Mouse (Mus musculus) thymus, postnatal 36 days (tissue): ENCODE data around the gene Ankrd63.
A peak's percentile ranks its signal among the peaks of the same experiment; 100 is the strongest.

Experiments
- DNase-seq, 2 experiments: peaks; one replicate each; pipeline ENCODE4 v3.0.0; 2022; ENCODE audit warnings: mixed read lengths in 2 of 2

Gene Ankrd63

DNA sequence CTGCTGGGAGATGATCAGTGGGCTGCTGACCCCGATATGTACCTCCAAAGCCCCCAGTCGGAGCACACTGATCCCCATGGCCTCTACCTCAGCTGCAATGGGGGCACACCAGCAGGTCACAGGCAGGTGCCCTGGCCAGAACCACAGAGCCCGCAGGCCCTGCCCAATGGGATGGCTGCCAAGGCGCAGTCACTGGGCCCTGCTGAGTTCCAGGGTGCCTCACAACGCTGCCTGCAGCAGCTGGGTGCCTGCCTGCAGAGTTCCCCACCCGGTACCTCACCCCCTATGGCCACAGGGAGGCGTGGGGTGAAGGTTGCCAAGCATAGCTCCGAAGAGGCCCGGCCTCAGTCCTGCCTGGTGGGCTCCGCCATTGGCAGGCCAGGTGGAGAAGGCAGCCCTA, 13.9 kb downstream of the Ankrd63 start:
- no peak for DNase-seq

DNA sequence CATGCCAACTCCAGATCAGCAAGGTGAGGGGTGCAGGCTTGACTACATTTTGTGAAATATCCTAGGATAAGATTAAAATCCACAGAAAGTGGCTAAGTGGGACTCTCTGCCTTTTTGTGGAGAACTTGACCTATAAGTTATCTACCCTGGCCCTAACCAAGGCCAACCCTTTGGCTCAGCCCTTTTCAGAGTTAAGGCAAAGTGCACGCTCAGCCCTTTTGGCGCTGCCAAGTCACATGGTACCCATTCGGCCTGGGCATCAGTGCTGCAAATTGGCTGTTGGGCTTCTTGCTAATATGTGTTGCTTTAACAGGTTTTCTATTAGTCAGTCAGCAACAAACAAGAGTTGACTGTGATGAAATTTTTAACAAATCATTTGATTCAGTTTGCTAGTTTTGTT, 16.0 kb downstream of the Ankrd63 start:
- no peak for DNase-seq

GRCm38 (mm10) chr2:118686693-118687092, 17.1 kb downstream of the Ankrd63 start:
- no peak for DNase-seq

GRCm38 (mm10) chr2:118685088-118685487, 18.7 kb downstream of the Ankrd63 start:
- DNase-seq, result no peak

GRCm38 (mm10) chr2:118682544-118683260, 21.1 kb downstream of the Ankrd63 start:
- no peak for DNase-seq

DNA sequence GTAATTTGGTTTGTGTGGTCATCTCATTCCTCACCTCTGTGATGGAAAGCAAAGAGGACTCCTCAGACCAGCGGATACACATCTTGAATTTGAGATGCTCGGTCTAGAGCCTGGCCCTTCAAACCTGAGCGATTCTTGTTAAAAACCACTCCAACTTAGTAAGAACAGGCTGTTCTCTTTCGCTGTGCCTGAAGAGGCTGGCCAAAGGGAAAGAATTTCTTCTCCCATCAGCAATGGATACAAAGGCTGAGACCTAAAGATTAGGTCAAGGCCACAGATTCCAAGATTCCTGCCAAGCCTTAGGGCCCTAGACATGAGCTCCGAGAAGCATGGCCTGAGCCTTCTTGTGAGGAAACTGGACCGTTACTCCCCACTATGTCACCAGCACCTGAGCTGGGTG, 22.8 kb downstream of the Ankrd63 start:
- DNase-seq, result no peak

GRCm38 (mm10) chr2:118679577-118679976, 24.2 kb downstream of the Ankrd63 start:
- no peak for DNase-seq

DNA sequence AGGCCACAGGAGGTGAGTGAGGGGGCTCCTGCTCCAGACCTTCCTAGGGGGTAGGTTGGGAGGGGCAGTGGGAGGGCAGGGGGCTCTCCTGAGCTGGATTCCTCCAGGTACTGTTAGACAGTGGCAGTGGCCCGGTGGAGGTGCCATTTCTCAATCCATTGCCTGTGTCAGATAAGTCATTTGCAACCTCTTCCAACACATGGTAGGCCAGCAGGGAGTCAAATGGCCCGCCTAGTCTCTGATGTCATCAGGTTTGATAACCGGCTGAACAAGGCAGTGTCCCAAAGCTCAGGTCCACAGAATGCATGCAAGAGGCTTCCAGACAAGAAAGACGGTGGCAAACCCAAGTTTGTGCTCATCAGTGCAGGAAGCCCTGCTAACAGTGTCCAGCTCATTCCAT, 25.9 kb downstream of the Ankrd63 start:
- DNase-seq, result no peak

- no peak for DNase-seq
These were observed 26.7 kb downstream of the Ankrd63 start for GRCm38 (mm10) chr2:118676839-118677741.

DNA sequence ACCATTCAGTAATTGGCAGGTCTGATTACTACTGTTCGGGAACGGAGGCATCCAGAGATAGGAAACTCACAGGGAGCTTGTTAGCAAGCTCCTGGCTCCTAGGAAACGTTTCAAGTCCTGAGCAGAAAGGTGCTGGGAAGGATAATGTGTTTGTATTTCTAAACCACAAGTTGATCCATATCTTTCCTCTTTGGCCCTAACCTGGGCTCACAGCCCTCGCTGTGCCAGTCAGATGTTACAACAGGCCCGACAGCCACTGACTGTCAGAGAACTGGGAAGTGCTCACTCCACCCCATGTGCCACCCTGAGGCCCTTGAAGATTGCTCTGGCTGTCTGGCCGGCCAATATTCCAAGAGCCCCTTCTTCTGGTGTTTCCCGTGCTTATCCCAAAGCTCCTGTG, 29.3 kb downstream of the Ankrd63 start:
- DNase-seq, result no peak

GRCm38 (mm10) chr2:118673686-118674465, 29.9 kb downstream of the Ankrd63 start:
- DNase-seq, result no peak

DNA sequence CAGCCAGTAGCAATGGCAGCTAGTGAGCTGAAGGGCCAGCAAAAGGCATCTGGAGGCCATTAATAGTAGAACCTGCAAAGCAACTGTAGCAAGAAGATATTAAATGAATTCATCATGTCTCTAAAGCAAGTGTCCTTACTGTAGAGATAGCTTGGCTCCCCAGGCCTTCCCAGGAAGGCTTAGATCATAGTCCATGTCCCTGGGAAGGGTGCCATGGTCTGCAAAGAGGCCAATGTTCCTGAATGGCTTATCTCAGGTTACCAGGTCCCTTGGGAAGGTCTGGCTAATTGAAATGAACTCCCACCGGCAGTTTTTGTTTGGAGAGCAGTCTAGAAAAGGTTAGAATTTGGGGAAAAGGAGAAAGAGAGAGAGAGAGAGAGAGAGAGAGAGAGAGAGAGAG, 32.0 kb downstream of the Ankrd63 start:
- no peak for DNase-seq

GRCm38 (mm10) chr2:118669785-118670184, 34.0 kb downstream of the Ankrd63 start:
- no peak for DNase-seq

- DNase-seq, result peak in 1 of 2 experiments; percentile 16
These were observed 34.5 kb downstream of the Ankrd63 start for GRCm38 (mm10) chr2:118669245-118669644.

DNA sequence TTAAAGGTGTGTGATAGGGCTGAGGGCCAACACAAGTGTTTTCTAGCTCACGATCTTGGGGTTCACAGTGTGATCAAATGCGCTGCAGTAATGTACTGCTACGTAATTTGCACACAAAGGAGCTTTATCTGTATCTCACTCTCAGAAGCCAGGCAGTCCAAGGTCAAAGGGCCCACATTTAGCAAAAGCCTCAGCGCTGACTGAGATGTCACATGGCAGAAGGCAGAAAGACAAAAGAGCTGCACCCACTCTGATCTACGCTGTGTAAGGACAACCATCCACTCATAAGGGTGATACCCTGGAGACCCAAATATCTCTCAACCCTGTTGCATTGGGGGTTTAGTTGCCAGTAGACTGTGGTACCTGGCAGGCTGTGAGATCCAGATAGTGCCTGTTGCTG, 36.6 kb downstream of the Ankrd63 start:
- no peak for DNase-seq

- no peak for DNase-seq
These were observed 38.1 kb downstream of the Ankrd63 start for GRCm38 (mm10) chr2:118665616-118666015.

DNA sequence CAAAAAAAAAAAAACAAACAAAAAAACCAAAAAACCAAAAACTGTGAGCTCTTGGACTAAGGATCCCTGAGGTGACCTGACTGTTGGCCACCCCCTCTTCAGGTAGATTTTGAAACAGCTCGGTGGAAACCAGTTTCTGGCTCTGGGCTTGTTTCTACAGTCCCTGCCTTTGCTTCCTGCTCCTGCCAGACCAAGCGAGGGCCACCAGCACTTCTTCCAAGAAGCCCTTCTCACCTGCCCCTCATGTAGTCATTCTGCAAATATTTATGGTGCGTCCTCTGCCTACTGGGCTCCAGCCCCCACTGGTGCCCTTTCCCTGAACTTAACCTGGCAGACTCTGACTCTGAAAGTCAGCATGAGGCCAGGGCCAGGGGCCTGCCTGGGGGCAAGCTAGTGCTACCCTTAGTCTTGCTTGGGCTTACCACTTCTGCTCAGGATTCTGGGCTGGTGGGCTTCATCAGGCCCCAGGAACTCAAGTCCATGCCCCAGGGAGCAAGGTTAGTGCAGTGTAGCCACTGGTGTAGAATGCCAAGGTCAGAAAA, 38.7 kb downstream of the Ankrd63 start:
- no peak for DNase-seq

DNA sequence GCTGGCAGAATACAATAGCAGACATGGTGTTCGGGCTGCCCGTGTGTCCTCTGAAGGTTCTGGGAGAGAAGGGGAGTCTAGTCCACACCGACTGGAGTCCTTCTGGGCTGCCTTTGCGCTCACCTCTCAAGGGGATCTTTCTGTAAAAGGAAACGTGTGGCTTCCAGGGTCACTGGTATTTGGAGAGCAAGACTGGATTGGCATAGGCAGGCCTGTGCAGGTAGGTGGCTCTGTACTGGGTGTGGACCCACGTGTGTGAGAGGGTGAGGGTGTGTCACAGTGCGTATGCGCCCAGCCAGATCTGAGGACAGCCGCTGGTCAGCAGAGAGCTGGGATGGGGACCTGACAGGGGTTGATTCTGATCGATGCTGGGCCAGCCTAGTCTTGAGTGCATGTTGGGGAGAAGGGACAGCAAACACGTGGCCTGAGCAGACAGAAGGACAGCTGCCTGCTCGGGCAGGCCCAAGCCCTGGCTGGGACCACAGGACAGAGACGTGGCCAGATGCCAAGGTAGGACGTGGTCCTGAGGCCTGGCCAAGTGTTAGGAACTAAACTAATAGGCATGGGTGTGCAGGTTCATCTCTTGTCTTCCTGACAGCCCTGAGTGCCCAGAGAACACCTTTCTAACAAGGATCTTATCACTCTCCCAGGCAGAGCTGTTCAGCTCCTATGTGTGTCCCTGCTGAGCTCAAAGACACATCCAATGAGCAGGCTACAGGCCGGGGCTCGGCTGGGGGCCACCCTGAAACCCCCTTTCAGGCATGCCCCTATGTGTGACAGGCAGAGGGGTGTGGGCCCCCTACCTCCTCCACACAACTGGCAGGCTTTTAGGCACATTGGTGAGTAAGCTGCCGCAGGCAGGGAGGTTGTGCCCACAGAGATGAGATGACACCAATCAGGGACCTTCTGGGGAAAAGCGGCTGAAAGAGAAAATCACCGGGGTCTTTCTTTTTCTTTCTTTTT, 39.7 kb downstream of the Ankrd63 start:
- no peak for DNase-seq

- peak; percentile 78 to 87 for DNase-seq
These were observed 40.6 kb downstream of the Ankrd63 start, which contains the start of gene Pak6 for GRCm38 (mm10) chr2:118662902-118663803. Pak6 (plus strand) TSS chr2:118663303.

GRCm38 (mm10) chr2:118661891-118662290, 41.9 kb downstream of the Ankrd63 start:
- no peak for DNase-seq
